Mouse (Mus musculus): ENCODE data around the gene Ncapd3. TPM values are rescaled to one million over a fixed set of nuclear protein-coding genes. Genes with fewer than 3 reads are reported as not detected.

The Ncapd3 gene
- polyA plus RNA-seq, 1 experiment = 9.6 TPM

DNA sequence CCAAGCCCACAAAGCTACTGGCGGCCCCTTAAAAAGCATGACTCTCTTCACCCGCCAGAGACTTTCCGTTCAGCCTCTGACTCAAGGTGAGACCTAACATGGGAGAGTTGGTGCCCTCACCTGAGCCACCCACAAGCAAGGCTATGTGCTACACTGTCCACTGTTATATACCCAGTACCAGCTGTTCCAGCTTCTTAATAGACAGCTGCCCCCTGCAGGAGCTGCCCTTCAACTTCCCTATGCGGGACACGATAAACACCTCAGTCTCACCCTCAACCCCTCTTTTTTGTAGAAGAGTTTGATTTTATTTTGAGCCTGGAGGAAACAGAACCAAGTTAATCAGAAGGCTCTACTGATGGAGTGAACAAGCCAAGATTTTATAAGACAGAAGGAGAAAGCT lies 23.1 kb upstream of the Ncapd3 start:
- Histone ChIP-seq H3K27me3 (replicated peaks; ENCODE audit: control insufficient read depth, insufficient read depth, low read length) (no peaks in the 10 kb centered on the region), H3K36me3 (ENCODE audit: control insufficient read depth, insufficient read depth, low read length) (peaks cover 5% of the 10 kb centered on the region), H3K4me3 (ENCODE audit: insufficient read depth, low read depth, low read length) (no peak overlapping the region), H3K4me1 (ENCODE audit: control insufficient read depth, insufficient read depth, low read length) (no peaks in the 10 kb centered on the region), H3K27ac (ENCODE audit: insufficient read depth, low read depth, low read length) (no peak overlapping the region)
- TF ChIP-seq CTCF (conservative IDR thresholded peaks at IDR 0.05; ENCODE audit: insufficient read depth, insufficient read length, low read depth, low read length) (no peak), POLR2A (IDR thresholded peaks at IDR 0.05; ENCODE audit: low read depth, low read length) (no peak)
- 92% methylated on average over 5 of the region's 5 CpGs for WGBS
- no peak for DNase-seq

- peaks cover 3% of the 10 kb centered on the region; the same call in 1 of the 2 replicates for H3K36me3 ChIP-seq (ENCODE audit: control insufficient read depth, insufficient read depth, low read length)
- no peak overlapping the region for H3K4me3 ChIP-seq (ENCODE audit: insufficient read depth, low read depth, low read length)
- no peak for DNase-seq
- no peaks in the 10 kb centered on the region for H3K27me3 ChIP-seq (replicated peaks; ENCODE audit: control insufficient read depth, insufficient read depth, low read length)
- no peaks in the 10 kb centered on the region for H3K4me1 ChIP-seq (ENCODE audit: control insufficient read depth, insufficient read depth, low read length)
- TF ChIP-seq CTCF (conservative IDR thresholded peaks at IDR 0.05; ENCODE audit: insufficient read depth, insufficient read length, low read depth, low read length) (no peak), POLR2A (IDR thresholded peaks at IDR 0.05; ENCODE audit: low read depth, low read length) (no peak)
- WGBS = 76% methylated on average over 5 of the region's 5 CpGs
- H3K27ac ChIP-seq (ENCODE audit: insufficient read depth, low read depth, low read length) = no peak overlapping the region
These were observed 20.7 kb upstream of the Ncapd3 start for GRCm38 (mm10) chr9:27009231-27009630.

- WGBS = 92% methylated on average over 4 of the region's 4 CpGs
- H3K4me1 ChIP-seq (ENCODE audit: control insufficient read depth, insufficient read depth, low read length) = no peaks in the 10 kb centered on the region
- no peak overlapping the region for H3K4me3 ChIP-seq (ENCODE audit: insufficient read depth, low read depth, low read length)
- TF ChIP-seq CTCF (conservative IDR thresholded peaks at IDR 0.05; ENCODE audit: insufficient read depth, insufficient read length, low read depth, low read length) (no peak), POLR2A (IDR thresholded peaks at IDR 0.05; ENCODE audit: low read depth, low read length) (no peak)
- H3K27me3 ChIP-seq (replicated peaks; ENCODE audit: control insufficient read depth, insufficient read depth, low read length) = no peaks in the 10 kb centered on the region
- DNase-seq = no peak
- no peaks in the 10 kb centered on the region; the same call in none of the 2 replicates for H3K36me3 ChIP-seq (ENCODE audit: control insufficient read depth, insufficient read depth, low read length)
- H3K27ac ChIP-seq (ENCODE audit: insufficient read depth, low read depth, low read length) = no peak overlapping the region
These were observed 18.4 kb upstream of the Ncapd3 start for GRCm38 (mm10) chr9:27011572-27011971.

DNA sequence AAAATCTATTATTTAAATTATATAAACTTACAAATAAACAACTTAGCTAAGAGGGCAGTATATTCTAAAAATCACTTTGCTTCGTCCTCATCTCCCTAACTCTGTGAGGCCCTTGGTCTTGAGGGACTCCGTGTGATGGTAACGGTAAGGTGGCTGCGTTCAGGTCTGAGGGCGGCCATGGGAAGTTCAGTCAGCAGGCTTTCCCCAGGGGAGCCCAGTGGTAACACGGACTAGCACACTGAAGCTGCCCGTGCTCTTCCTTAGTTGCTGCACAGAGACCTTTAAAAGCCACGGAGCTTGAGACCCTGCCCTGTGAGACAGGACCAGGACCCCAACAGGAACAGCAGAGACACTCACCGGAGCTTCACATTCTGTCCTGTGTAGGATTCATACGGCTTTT lies 11.0 kb upstream of the Ncapd3 start:
- Histone ChIP-seq H3K36me3 (ENCODE audit: control insufficient read depth, insufficient read depth, low read length) (no peaks in the 10 kb centered on the region; the same call in none of the 2 replicates), H3K4me1 (ENCODE audit: control insufficient read depth, insufficient read depth, low read length) (no peaks in the 10 kb centered on the region), H3K4me3 (ENCODE audit: insufficient read depth, low read depth, low read length) (no peak overlapping the region), H3K27ac (ENCODE audit: insufficient read depth, low read depth, low read length) (no peak overlapping the region), H3K27me3 (replicated peaks; ENCODE audit: control insufficient read depth, insufficient read depth, low read length) (no peaks in the 10 kb centered on the region)
- no peak for DNase-seq
- 94% methylated on average over 10 of the region's 10 CpGs for WGBS
- TF ChIP-seq POLR2A (IDR thresholded peaks at IDR 0.05; ENCODE audit: low read depth, low read length) = no peak
- no peak for TF ChIP-seq CTCF (conservative IDR thresholded peaks at IDR 0.05; ENCODE audit: insufficient read depth, insufficient read length, low read depth, low read length)

DNA sequence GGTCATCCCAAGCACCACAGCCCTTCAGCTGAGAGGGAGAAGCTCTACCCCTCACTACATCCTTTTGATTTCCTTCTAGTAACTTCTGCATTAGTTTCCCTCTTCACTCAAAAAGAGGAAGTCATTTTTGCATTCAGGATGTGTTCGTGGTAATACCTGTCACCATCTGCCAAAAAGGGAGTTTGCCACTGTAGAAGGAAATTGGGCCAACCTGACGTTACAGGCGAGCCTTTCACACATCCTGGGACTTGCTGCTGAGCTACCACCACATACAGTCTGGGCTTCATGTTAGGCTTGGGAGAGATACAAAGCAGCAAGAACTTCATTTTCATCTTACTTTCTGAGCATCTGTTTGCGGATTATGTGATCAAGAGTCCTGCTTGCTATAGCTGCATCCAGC lies 6.3 kb upstream of the Ncapd3 start:
- DNase-seq = no peak
- peaks cover 6% of the 10 kb centered on the region; the same call in 1 of the 2 replicates for H3K4me1 ChIP-seq (ENCODE audit: control insufficient read depth, insufficient read depth, low read length)
- no peaks in the 10 kb centered on the region; the same call in 1 of the 2 replicates for H3K36me3 ChIP-seq (ENCODE audit: control insufficient read depth, insufficient read depth, low read length)
- WGBS = 74% methylated on average over 4 of the region's 4 CpGs
- no peak overlapping the region for H3K27ac ChIP-seq (ENCODE audit: insufficient read depth, low read depth, low read length)
- no peak for TF ChIP-seq POLR2A (IDR thresholded peaks at IDR 0.05; ENCODE audit: low read depth, low read length)
- TF ChIP-seq CTCF (conservative IDR thresholded peaks at IDR 0.05; ENCODE audit: insufficient read depth, insufficient read length, low read depth, low read length) = no peak
- H3K4me3 ChIP-seq (ENCODE audit: insufficient read depth, low read depth, low read length) = no peak overlapping the region
- H3K27me3 ChIP-seq (replicated peaks; ENCODE audit: control insufficient read depth, insufficient read depth, low read length) = no peaks in the 10 kb centered on the region

DNA sequence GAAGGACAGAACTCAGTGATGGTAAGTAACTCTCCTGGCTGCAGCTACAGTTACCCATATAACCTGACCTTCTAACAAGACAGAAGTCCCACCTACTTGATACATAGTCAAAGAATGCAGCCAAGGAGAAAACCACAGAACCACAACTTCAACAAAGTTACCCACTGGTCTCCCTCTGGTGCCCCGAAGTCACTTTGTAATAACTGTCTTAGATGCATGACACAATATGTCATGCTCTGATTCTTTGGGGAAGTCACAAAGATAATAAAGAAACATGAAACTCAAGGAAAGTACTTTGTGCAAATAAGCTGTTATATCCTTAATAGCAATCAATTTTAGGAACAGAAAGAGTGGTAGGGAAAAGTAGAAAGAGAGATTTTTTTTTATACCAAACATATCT lies 3.3 kb upstream of the Ncapd3 start:
- H3K4me3 ChIP-seq (ENCODE audit: insufficient read depth, low read depth, low read length) = no peak overlapping the region
- H3K36me3 ChIP-seq (ENCODE audit: control insufficient read depth, insufficient read depth, low read length) = no peaks in the 10 kb centered on the region; the same call in 1 of the 2 replicates
- H3K4me1 ChIP-seq (ENCODE audit: control insufficient read depth, insufficient read depth, low read length) = peaks cover 6% of the 10 kb centered on the region
- 31% methylated on average over 1 of the region's 1 CpGs for WGBS
- H3K27me3 ChIP-seq (replicated peaks; ENCODE audit: control insufficient read depth, insufficient read depth, low read length) = no peaks in the 10 kb centered on the region
- TF ChIP-seq POLR2A (IDR thresholded peaks at IDR 0.05; ENCODE audit: low read depth, low read length) = no peak
- TF ChIP-seq CTCF (conservative IDR thresholded peaks at IDR 0.05; ENCODE audit: insufficient read depth, insufficient read length, low read depth, low read length) = no peak
- no peak overlapping the region for H3K27ac ChIP-seq (ENCODE audit: insufficient read depth, low read depth, low read length)
- no peak for DNase-seq

DNA sequence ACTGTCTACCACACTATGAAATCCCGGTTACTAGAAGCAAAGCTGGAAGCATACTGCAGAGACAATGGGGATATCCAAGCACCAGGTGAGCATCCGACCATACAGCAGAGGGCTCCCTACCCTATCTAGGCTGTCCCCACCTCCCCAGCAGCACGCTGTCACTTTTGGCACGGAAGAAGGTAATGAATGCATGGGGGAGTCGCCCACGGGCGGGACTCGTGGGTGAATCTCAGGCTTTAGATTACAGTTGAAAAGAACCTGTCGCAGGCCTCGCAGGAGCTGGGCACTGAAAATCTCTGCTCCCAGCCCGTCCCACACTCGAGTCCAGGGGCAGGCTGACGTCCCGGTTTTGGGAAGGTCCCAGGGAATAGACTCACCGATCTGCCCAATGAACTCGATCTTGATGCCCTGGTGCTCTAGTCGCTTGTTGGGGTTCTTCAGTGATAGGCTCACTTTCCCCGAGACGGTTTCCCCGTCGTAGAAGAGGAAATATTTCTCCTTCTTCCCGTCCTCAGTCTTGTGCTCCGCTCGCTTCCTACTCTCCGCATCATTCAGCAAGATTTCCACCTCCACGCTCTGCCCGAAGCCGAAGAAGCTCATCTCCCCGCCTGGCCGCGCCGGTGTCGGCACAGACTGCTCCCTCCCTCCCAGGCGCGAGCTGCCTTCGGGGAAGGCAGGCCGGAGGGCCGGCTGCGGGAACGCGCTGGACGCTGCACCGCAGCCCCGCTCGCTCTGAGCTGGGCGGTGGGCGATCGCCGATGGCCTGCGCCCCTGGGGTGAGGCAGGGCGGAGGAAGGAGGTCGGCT lies 750 bp upstream of the Ncapd3 start:
- TF ChIP-seq CTCF (conservative IDR thresholded peaks at IDR 0.05; ENCODE audit: insufficient read depth, insufficient read length, low read depth, low read length) (0 out of 2 replicates have a peak, but pooled peaks have one; percentile 25), POLR2A (IDR thresholded peaks at IDR 0.05; ENCODE audit: low read depth, low read length) (no peak)
- H3K27me3 ChIP-seq (replicated peaks; ENCODE audit: control insufficient read depth, insufficient read depth, low read length) = no peaks in the 10 kb centered on the region
- no peaks in the 10 kb centered on the region for H3K36me3 ChIP-seq (ENCODE audit: control insufficient read depth, insufficient read depth, low read length)
- H3K4me1 ChIP-seq (ENCODE audit: control insufficient read depth, insufficient read depth, low read length) = peaks cover 6% of the 10 kb centered on the region
- H3K27ac ChIP-seq (ENCODE audit: insufficient read depth, low read depth, low read length) = peak overlapping the region; percentile 91
- DNase-seq = peak; percentile 49
- H3K4me3 ChIP-seq (ENCODE audit: insufficient read depth, low read depth, low read length) = peak overlapping the region; percentile 61
- WGBS = under 1% methylated on average over 52 of the region's 52 CpGs
